10 mouse cellular contexts compared by ENCODE assay signal in genomic region chr7:79799506-79799905, GRCm38 (mm10). TPM values are rescaled to one million over a fixed set of nuclear protein-coding genes. Genes with fewer than 3 reads are reported as not detected.
"Had no signal": no experiment of that assay in that cellular context is flagged by ENCODE, and none has a peak within 500 bp of the region (broad histone marks: within the 10 kb centered on the region; RNA-seq: fewer than 3 reads in every experiment).

No protein-coding gene starts in this region.

- H3K4me3 ChIP-seq: limb, embryonic 13.5 days; midbrain, embryonic 15.5 days; neural tube, embryonic 13.5 days had no signal

- H3K27ac ChIP-seq: limb, embryonic 13.5 days; liver, embryonic 14.5 days; midbrain, embryonic 15.5 days; neural tube, embryonic 13.5 days had no signal

- H3K36me3 ChIP-seq: limb, embryonic 13.5 days; midbrain, embryonic 15.5 days; neural tube, embryonic 13.5 days had no signal

- ATAC-seq: lung, postnatal 0 days; midbrain, embryonic 15.5 days had no signal

- H3K4me1 ChIP-seq: midbrain, embryonic 15.5 days; neural tube, embryonic 13.5 days had no signal

- H3K4me2 ChIP-seq: limb, embryonic 13.5 days; midbrain, embryonic 11.5 days; midbrain, embryonic 15.5 days; neural tube, embryonic 13.5 days had no signal

- H3K9me3 ChIP-seq: limb, embryonic 13.5 days; midbrain, embryonic 15.5 days; neural tube, embryonic 13.5 days had no signal

- H3K9ac ChIP-seq: limb, embryonic 13.5 days; liver, embryonic 14.5 days; midbrain, embryonic 15.5 days; neural tube, embryonic 13.5 days had no signal

RNA-seq across cellular contexts. Expression of gene Mesp1, which starts 5.9 kb away (rescaled TPM):
- total RNA-seq: left cerebral cortex, postnatal 36 days; megakaryocyte, adult 5-6 weeks had no signal
- polyA plus RNA-seq: limb, embryonic 13.5 days; liver, adult 2 months; midbrain, embryonic 11.5 days; midbrain, embryonic 15.5 days; neural tube, embryonic 13.5 days; stomach, embryonic 14.5 days had no signal

RNA-seq across cellular contexts. Expression of gene Wdr93, which starts 56.5 kb away (rescaled TPM):
- total RNA-seq: megakaryocyte, adult 5-6 weeks had no signal
